Mouse (Mus musculus): ENCODE results near the gene Srebf1. TPM values are rescaled to one million over a fixed set of nuclear protein-coding genes. Genes with fewer than 3 reads are reported as not detected.

Srebf1 gene
- polyA plus RNA-seq, 1 experiment: 106 TPM

DNA sequence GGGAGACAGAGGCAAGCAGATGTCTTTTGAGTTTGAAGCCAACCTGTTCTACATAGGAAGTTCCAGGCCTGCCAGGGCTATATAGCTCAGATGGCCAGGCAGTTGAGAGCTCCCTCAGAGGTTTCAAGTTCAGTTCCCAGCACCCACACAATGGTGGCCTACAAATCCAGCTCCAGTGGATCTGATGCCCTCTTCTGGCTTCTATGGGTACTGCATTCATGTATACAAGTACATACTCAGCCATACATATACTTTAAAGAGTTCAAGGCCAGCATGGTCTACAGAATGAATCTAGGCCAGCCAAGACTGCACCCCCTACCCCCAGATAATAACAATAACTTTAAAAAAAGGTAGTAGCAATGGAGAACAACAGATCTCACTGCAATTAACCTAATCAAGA lies 27.3 kb downstream of the Srebf1 start:
- no peak for TF ChIP-seq CTCF (IDR thresholded peaks at IDR 0.05; ENCODE audit: extremely low read depth, insufficient read depth, insufficient read length, insufficient replicate concordance)
- TF ChIP-seq POLR2A (IDR thresholded peaks at IDR 0.05; ENCODE audit: low read depth, low read length): no peak

GRCm38 (mm10) chr11:60193556-60193955 lies 28.8 kb downstream of the Srebf1 start:
- no peak overlapping the region for H3K27ac ChIP-seq (ENCODE audit: insufficient read depth, low read length)
- H3K36me3 ChIP-seq (ENCODE audit: control insufficient read depth, insufficient read depth, low read length): peaks cover 12% of the 10 kb centered on the region
- no peaks in the 10 kb centered on the region for H3K27me3 ChIP-seq (ENCODE audit: control insufficient read depth, insufficient read depth, low read length)
- no peak for TF ChIP-seq POLR2A (IDR thresholded peaks at IDR 0.05; ENCODE audit: low read depth, low read length)
- H3K4me1 ChIP-seq (ENCODE audit: control insufficient read depth, insufficient read depth, insufficient read length): peaks cover 12% of the 10 kb centered on the region; the same call in 1 of the 2 replicates
- no peak for DNase-seq (ENCODE audit: low read depth in 1 of 2, low spot score in 2 of 2)
- 82% methylated on average over 4 of the region's 4 CpGs for WGBS
- H3K4me3 ChIP-seq (ENCODE audit: extremely low read depth, insufficient read depth, insufficient read length): no peak overlapping the region

More for the DNA sequence above, 27.3 kb downstream of the Srebf1 start:
- H3K27ac ChIP-seq (ENCODE audit: insufficient read depth, low read length): no peak overlapping the region
- H3K27me3 ChIP-seq (ENCODE audit: control insufficient read depth, insufficient read depth, low read length): no peaks in the 10 kb centered on the region
- peaks cover 10% of the 10 kb centered on the region for H3K4me1 ChIP-seq (ENCODE audit: control insufficient read depth, insufficient read depth, insufficient read length)
- DNase-seq (ENCODE audit: low read depth in 1 of 2, low spot score in 2 of 2): no peak
- no peak overlapping the region for H3K4me3 ChIP-seq (ENCODE audit: extremely low read depth, insufficient read depth, insufficient read length)
- H3K36me3 ChIP-seq (ENCODE audit: control insufficient read depth, insufficient read depth, low read length): peaks cover 14% of the 10 kb centered on the region

GRCm38 (mm10) chr11:60192534-60192933 lies 29.8 kb downstream of the Srebf1 start:
- 39% methylated on average over 6 of the region's 6 CpGs for WGBS
- Histone ChIP-seq H3K4me1 (ENCODE audit: control insufficient read depth, insufficient read depth, insufficient read length) (peaks cover 12% of the 10 kb centered on the region; the same call in 1 of the 2 replicates), H3K27ac (ENCODE audit: insufficient read depth, low read length) (0 out of 2 replicates have a peak overlapping the region, but pooled peaks have one; percentile 8), H3K27me3 (ENCODE audit: control insufficient read depth, insufficient read depth, low read length) (no peaks in the 10 kb centered on the region), H3K36me3 (ENCODE audit: control insufficient read depth, insufficient read depth, low read length) (peaks cover 11% of the 10 kb centered on the region), H3K4me3 (ENCODE audit: extremely low read depth, insufficient read depth, insufficient read length) (no peak overlapping the region)
- no peak for TF ChIP-seq CTCF (IDR thresholded peaks at IDR 0.05; ENCODE audit: extremely low read depth, insufficient read depth, insufficient read length, insufficient replicate concordance)
- TF ChIP-seq POLR2A (IDR thresholded peaks at IDR 0.05; ENCODE audit: low read depth, low read length): no peak
- DNase-seq (ENCODE audit: low read depth in 1 of 2, low spot score in 2 of 2): no peak

DNA sequence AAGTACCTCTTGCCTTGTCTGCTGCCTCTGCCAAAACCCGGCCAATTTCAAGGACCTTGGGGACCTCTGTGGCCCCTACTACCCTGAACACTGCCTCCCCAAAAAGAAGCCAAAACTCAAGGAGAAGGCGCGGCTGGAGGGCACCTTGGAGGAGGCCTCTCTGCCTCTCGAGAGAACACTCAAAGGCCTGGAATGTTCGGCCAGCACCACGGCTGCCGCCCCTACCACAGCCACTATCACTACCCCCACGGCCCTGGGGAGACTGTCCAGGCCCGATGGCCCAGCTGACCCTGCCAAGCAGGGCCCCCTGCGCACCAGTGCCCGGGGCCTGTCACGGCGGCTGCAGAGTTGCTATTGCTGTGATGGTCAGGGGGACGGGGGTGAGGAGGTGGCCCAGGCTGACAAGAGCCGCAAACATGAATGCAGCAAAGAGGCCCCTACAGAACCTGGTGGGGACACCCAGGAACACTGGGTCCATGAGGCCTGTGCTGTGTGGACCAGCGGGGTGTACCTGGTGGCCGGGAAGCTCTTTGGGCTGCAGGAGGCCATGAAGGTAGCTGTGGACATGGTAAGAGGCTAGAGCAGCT lies 32.2 kb downstream of the Srebf1 start:
- WGBS: 82% methylated on average over 17 of the region's 17 CpGs
- TF ChIP-seq CTCF (IDR thresholded peaks at IDR 0.05; ENCODE audit: extremely low read depth, insufficient read depth, insufficient read length, insufficient replicate concordance): no peak
- TF ChIP-seq POLR2A (IDR thresholded peaks at IDR 0.05; ENCODE audit: low read depth, low read length): no peak
- no peak overlapping the region for H3K27ac ChIP-seq (ENCODE audit: insufficient read depth, low read length)
- no peak for DNase-seq (ENCODE audit: low read depth in 1 of 2, low spot score in 2 of 2)
- H3K27me3 ChIP-seq (ENCODE audit: control insufficient read depth, insufficient read depth, low read length): no peaks in the 10 kb centered on the region
- H3K4me3 ChIP-seq (ENCODE audit: extremely low read depth, insufficient read depth, insufficient read length): no peak overlapping the region
- peaks cover 25% of the 10 kb centered on the region for H3K4me1 ChIP-seq (ENCODE audit: control insufficient read depth, insufficient read depth, insufficient read length)
- H3K36me3 ChIP-seq (ENCODE audit: control insufficient read depth, insufficient read depth, low read length): peaks cover 14% of the 10 kb centered on the region

GRCm38 (mm10) chr11:60189501-60190040 lies 32.8 kb downstream of the Srebf1 start:
- Histone ChIP-seq H3K4me1 (ENCODE audit: control insufficient read depth, insufficient read depth, insufficient read length) (peaks cover 31% of the 10 kb centered on the region), H3K27me3 (ENCODE audit: control insufficient read depth, insufficient read depth, low read length) (no peaks in the 10 kb centered on the region), H3K27ac (ENCODE audit: insufficient read depth, low read length) (no peak overlapping the region; the same call in 1 of the 2 replicates), H3K36me3 (ENCODE audit: control insufficient read depth, insufficient read depth, low read length) (peaks cover 13% of the 10 kb centered on the region), H3K4me3 (ENCODE audit: extremely low read depth, insufficient read depth, insufficient read length) (no peak overlapping the region)
- DNase-seq (ENCODE audit: low read depth in 1 of 2, low spot score in 2 of 2): no peak
- TF ChIP-seq POLR2A (IDR thresholded peaks at IDR 0.05; ENCODE audit: low read depth, low read length) (no peak), CTCF (IDR thresholded peaks at IDR 0.05; ENCODE audit: extremely low read depth, insufficient read depth, insufficient read length, insufficient replicate concordance) (no peak)
- WGBS: 66% methylated on average over 21 of the region's 21 CpGs

DNA sequence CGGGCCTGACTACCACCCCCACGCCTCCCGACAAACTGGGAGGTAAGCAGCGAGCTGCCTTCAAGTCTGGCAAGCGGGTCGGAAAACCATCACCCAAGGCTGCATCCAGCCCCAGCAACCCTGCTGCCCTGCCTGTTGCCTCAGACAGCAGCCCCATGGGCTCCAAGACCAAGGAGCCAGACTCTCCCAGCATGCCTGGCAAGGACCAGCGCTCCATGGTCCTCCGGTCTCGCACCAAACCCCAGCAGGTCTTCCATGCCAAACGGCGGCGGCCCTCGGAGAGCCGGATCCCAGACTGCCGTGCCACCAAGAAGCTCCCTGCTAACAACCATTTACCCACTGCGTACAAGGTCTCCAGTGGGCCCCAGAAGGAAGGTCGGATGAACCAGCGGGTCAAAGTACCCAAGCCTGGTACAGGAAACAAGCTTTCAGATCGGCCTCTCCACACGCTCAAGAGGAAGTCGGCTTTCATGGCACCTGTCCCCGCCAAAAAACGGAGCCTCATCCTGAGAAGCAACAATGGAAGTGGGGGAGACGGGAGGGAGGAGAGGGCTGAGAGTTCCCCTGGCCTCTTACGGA lies 34.0 kb downstream of the Srebf1 start:
- no peak for DNase-seq (ENCODE audit: low read depth in 1 of 2, low spot score in 2 of 2)
- Histone ChIP-seq H3K4me1 (ENCODE audit: control insufficient read depth, insufficient read depth, insufficient read length) (peaks cover 31% of the 10 kb centered on the region), H3K27me3 (ENCODE audit: control insufficient read depth, insufficient read depth, low read length) (no peaks in the 10 kb centered on the region), H3K27ac (ENCODE audit: insufficient read depth, low read length) (no peak overlapping the region), H3K4me3 (ENCODE audit: extremely low read depth, insufficient read depth, insufficient read length) (no peak overlapping the region), H3K36me3 (ENCODE audit: control insufficient read depth, insufficient read depth, low read length) (peaks cover 11% of the 10 kb centered on the region)
- TF ChIP-seq CTCF (IDR thresholded peaks at IDR 0.05; ENCODE audit: extremely low read depth, insufficient read depth, insufficient read length, insufficient replicate concordance): no peak
- TF ChIP-seq POLR2A (IDR thresholded peaks at IDR 0.05; ENCODE audit: low read depth, low read length): no peak
- 65% methylated on average over 25 of the region's 25 CpGs for WGBS

- peaks cover 24% of the 10 kb centered on the region for H3K4me1 ChIP-seq (ENCODE audit: control insufficient read depth, insufficient read depth, insufficient read length)
- no peak for TF ChIP-seq CTCF (IDR thresholded peaks at IDR 0.05; ENCODE audit: extremely low read depth, insufficient read depth, insufficient read length, insufficient replicate concordance)
- no peak for TF ChIP-seq POLR2A (IDR thresholded peaks at IDR 0.05; ENCODE audit: low read depth, low read length)
- peaks cover 11% of the 10 kb centered on the region for H3K36me3 ChIP-seq (ENCODE audit: control insufficient read depth, insufficient read depth, low read length)
- no peaks in the 10 kb centered on the region for H3K27me3 ChIP-seq (ENCODE audit: control insufficient read depth, insufficient read depth, low read length)
- DNase-seq (ENCODE audit: low read depth in 1 of 2, low spot score in 2 of 2): no peak
- 90% methylated on average over 11 of the region's 11 CpGs for WGBS
- no peak overlapping the region for H3K4me3 ChIP-seq (ENCODE audit: extremely low read depth, insufficient read depth, insufficient read length)
- H3K27ac ChIP-seq (ENCODE audit: insufficient read depth, low read length): no peak overlapping the region
Observed at GRCm38 (mm10) chr11:60187070-60187469, 35.3 kb downstream of the Srebf1 start.
